Mouse (Mus musculus) forebrain, embryonic 14.5 days (tissue): ENCODE results near the gene Ces1a. TPM values are rescaled to one million over a fixed set of nuclear protein-coding genes. Genes with fewer than 3 reads are reported as not detected.
A peak's percentile ranks its signal among the peaks of the same experiment; 100 is the strongest.

ENCODE experiments used
- ATAC-seq: fragments of 200-750 bp; cut with Nextera tagmentation; 2 replicates; pipeline ENCODE4 v1.8.0; 2017; ENCODE audit warnings: mild to moderate bottlenecking, moderate library complexity
- DNase-seq: peaks from one replicate; pipeline ENCODE4 v3.0.0-alpha.2; 2015; ENCODE audit warnings: low spot score
- H3K27ac ChIP-seq: fragments of 300-500 bp; sonication (generic); 2 replicates; pipeline ENCODE4 v1.5.1; 2014; ENCODE audit warnings: low read depth, mild to moderate bottlenecking, control low read depth, low read length, moderate library complexity
- H3K27me3 ChIP-seq: fragments of 300-500 bp; sonication (generic); replicated peaks from 2 replicates; pipeline ENCODE4 v1.6.1; 2014; ENCODE audit warnings: low read length, control low read depth, mixed read lengths; ENCODE audit not compliant: control insufficient read depth, insufficient read depth
- H3K36me3 ChIP-seq: fragments of 300-500 bp; sonication (generic); 2 replicates; pipeline ENCODE4 v1.6.1; 2014; ENCODE audit warnings: low read length, control low read depth; ENCODE audit not compliant: control insufficient read depth, insufficient read depth
- H3K4me1 ChIP-seq: fragments of 300-500 bp; sonication (generic); 2 replicates; pipeline ENCODE4 v1.6.1; 2014; ENCODE audit warnings: antibody characterized with exemption, low read length, control low read depth; ENCODE audit not compliant: control insufficient read depth, insufficient read depth
- H3K4me2 ChIP-seq: fragments of 300-500 bp; sonication (generic); 2 replicates; pipeline ENCODE4 v1.6.1; 2014; ENCODE audit warnings: mild to moderate bottlenecking, control low read depth, low read length
- H3K4me3 ChIP-seq: fragments of 300-500 bp; sonication (generic); 2 replicates; pipeline ENCODE4 v1.5.1; 2014; ENCODE audit warnings: low read depth, low read length, control low read depth
- H3K9ac ChIP-seq: fragments of 300-500 bp; sonication (generic); 2 replicates; pipeline ENCODE4 v1.6.1; 2014; ENCODE audit warnings: mild to moderate bottlenecking, low read length, control low read depth, moderate library complexity
- H3K9me3 ChIP-seq: fragments of 300-500 bp; sonication (generic); replicated peaks from 2 replicates; pipeline ENCODE4 v1.6.1; 2016; ENCODE audit warnings: low read length, control low read depth, mixed read lengths; ENCODE audit not compliant: control insufficient read depth
- WGBS: fragments of 180-500 bp; shearing (Covaris S2); extraction: QIAGEN DNeasy Blood & Tissue Kit; methylation state at CpG from one replicate; pipeline ENCODE4 v1.1.7; 2014; 5-methylcytosine and 5-hydroxymethylcytosine counted together
- polyA plus RNA-seq: library from polyadenylated mRNA; unstranded; fragments of >200 nt; fragmentation: Nextera tagmentation; extraction: Ambion mirVana; gene quantifications from 2 replicates; pipeline ENCODE4 v1.2.1, GENCODE M21; 2014

The Ces1a gene
- not detected in 2 replicates for polyA plus RNA-seq

- WGBS: 89% methylated on average over 3 of the region's 3 CpGs
- Histone ChIP-seq H3K9me3 (no peaks in the 10 kb centered on the region), H3K36me3 (no peaks in the 10 kb centered on the region), H3K4me2 (no peak within 1 kb of the TSS), H3K4me1 (no peaks in the 10 kb centered on the region), H3K27me3 (no peaks in the 10 kb centered on the region), H3K27ac (no peak within 1 kb of the TSS), H3K4me3 (no peak within 1 kb of the TSS), H3K9ac (no peak within 1 kb of the TSS)
- ATAC-seq (no peak), DNase-seq (no peak)
Observed at GRCm38 (mm10) chr8:93048092-93048491, at the start of gene Ces1a. TSS of gene Ces1a (minus strand) at chr8:93048192.

GRCm38 (mm10) chr8:93095376-93095775 lies 47.4 kb upstream of the Ces1a start:
- H3K36me3 ChIP-seq: no peaks in the 10 kb centered on the region
- ATAC-seq (no peak), DNase-seq (peak; percentile 73)
- H3K4me3 ChIP-seq: no peak overlapping the region
- H3K9ac ChIP-seq: no peak overlapping the region
- H3K27ac ChIP-seq: no peak overlapping the region
- H3K4me1 ChIP-seq: no peaks in the 10 kb centered on the region
- H3K4me2 ChIP-seq: no peak overlapping the region
- no peaks in the 10 kb centered on the region for H3K27me3 ChIP-seq
- H3K9me3 ChIP-seq: no peaks in the 10 kb centered on the region

DNA sequence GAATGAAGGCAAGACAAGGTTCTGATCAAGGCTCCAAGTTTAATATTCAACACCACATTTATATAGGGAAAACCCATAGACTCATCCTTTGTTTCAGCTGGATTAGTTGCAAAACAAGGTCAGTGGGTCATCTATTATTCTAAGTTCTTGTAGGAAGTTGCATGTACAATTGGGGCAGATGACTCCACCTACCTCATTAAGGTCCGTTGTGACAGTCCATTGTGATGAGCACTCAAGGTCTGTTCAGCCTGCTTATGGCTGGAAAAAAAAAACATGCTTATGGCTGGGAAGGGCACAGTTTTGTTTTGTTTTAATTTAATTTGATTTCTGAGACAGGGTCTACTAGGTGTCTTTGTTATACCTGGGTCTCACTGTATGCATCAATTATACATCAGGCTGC lies 43.3 kb upstream of the Ces1a start:
- Histone ChIP-seq H3K9me3 (no peaks in the 10 kb centered on the region), H3K4me2 (no peak overlapping the region), H3K36me3 (no peaks in the 10 kb centered on the region), H3K4me1 (no peaks in the 10 kb centered on the region), H3K27ac (no peak overlapping the region), H3K4me3 (no peak overlapping the region), H3K9ac (no peak overlapping the region), H3K27me3 (no peaks in the 10 kb centered on the region)
- ATAC-seq (no peak), DNase-seq (no peak)
- 58% methylated on average over 1 of the region's 1 CpGs for WGBS

- WGBS: 5% methylated on average over 2 of the region's 2 CpGs
- H3K4me2 ChIP-seq: no peak overlapping the region
- DNase-seq (peak; percentile 21), ATAC-seq (peak; percentile 62; the same call in 1 of the 2 replicates)
- H3K27ac ChIP-seq: no peak overlapping the region
- H3K4me3 ChIP-seq: no peak overlapping the region
- H3K27me3 ChIP-seq: no peaks in the 10 kb centered on the region
- no peaks in the 10 kb centered on the region for H3K9me3 ChIP-seq
- no peak overlapping the region for H3K9ac ChIP-seq
- H3K4me1 ChIP-seq: no peaks in the 10 kb centered on the region
- H3K36me3 ChIP-seq: no peaks in the 10 kb centered on the region
Observed at GRCm38 (mm10) chr8:93088686-93089122, 40.7 kb upstream of the Ces1a start.

GRCm38 (mm10) chr8:93088193-93088592 lies 40.2 kb upstream of the Ces1a start:
- no peaks in the 10 kb centered on the region for H3K27me3 ChIP-seq
- H3K36me3 ChIP-seq: no peaks in the 10 kb centered on the region
- 25% methylated on average over 7 of the region's 7 CpGs for WGBS
- no peak overlapping the region for H3K27ac ChIP-seq
- no peaks in the 10 kb centered on the region for H3K9me3 ChIP-seq
- no peak overlapping the region for H3K4me3 ChIP-seq
- peak overlapping the region; percentile 25; the same call in 1 of the 2 replicates for H3K9ac ChIP-seq
- no peak for DNase-seq
- H3K4me2 ChIP-seq: no peak overlapping the region
- H3K4me1 ChIP-seq: no peaks in the 10 kb centered on the region
- ATAC-seq: no peak

DNA sequence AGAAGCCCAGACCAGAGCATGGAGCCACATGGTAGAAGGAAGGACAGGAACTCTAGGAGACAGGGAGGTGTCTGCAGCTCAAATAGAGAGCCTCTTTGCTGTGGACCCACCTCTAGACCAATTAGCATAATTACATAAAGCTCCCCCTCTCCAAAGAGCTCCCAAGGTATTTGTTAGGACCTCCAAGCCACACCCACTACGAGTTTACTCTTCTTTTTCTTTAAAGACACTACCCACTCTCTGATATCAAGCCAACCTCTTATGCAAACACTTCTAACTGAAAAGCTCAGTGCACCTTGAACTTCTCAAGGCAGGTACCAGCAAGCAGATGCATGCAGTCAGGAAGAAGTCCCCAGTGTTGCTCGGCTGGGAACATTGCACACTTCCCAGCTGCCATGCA lies 31.9 kb upstream of the Ces1a start, which contains the start of gene Ces1b:
TSS of gene Ces1b (minus strand) at position 131 of the 400 bp plus-strand sequence.
- Histone ChIP-seq H3K36me3 (no peaks in the 10 kb centered on the region), H3K4me3 (no peak within 1 kb of the TSS), H3K27ac (no peak within 1 kb of the TSS), H3K4me2 (no peak within 1 kb of the TSS), H3K4me1 (no peaks in the 10 kb centered on the region), H3K9me3 (no peaks in the 10 kb centered on the region), H3K27me3 (no peaks in the 10 kb centered on the region), H3K9ac (no peak within 1 kb of the TSS)
- ATAC-seq: no peak
- WGBS: 70% methylated on average over 2 of the region's 2 CpGs
- DNase-seq: no peak

DNA sequence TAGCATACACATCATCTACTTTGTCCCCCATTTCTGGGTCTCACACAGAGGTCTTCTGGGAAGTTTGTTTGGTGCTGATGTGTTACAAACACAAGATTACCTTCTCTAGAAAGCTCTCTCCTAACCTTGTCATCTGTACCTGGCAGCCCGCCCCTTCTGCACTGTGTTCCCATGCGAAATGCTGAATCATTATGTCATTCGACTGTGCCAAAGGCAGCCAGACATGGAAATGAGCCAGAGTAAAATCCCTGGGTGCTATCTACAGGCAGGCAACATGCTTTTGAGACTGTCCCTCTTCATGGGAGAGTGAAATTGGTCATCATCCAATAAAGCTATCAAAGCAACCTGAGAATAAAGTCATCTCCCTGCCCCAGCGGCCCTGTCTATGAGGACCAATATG lies 27.3 kb upstream of the Ces1a start:
- H3K4me2 ChIP-seq: no peak overlapping the region
- H3K4me1 ChIP-seq: no peaks in the 10 kb centered on the region
- no peak overlapping the region for H3K9ac ChIP-seq
- no peak overlapping the region for H3K4me3 ChIP-seq
- DNase-seq (no peak), ATAC-seq (no peak)
- no peaks in the 10 kb centered on the region for H3K27me3 ChIP-seq
- no peaks in the 10 kb centered on the region for H3K9me3 ChIP-seq
- H3K27ac ChIP-seq: no peak overlapping the region
- no peaks in the 10 kb centered on the region for H3K36me3 ChIP-seq
- WGBS: 87% methylated on average over 4 of the region's 4 CpGs

DNA sequence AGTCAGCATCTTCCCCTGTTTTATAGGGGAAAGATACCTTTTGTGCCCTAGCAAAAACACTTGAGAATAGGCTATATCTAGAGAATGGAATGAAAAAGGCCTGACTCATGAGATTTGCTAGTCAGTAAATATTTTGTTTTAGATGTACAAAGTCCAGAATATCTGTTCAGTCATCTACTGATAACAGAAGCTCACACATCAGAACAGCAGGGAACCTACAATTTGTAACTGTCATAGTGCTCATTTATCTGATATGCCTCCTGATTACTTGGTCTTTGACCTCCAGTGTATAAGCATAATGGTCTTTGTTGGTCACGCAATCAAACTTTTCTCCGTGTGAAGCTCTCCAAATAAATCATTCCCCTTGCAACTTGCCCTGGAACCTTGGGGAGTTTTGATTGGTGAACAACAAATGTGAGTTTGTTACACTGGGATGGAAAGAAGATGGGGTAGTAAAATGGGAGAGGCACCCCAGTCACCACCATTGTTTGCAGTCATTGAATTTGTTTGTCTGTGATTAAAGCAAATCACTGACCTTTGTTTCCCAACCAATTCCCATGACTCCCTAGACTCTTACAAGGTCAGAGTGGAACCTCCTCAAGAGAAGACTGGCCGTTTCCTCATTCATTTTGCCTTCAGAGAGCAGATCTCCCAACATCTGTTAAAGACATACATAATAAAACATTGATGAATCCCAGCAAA lies 15.6 kb upstream of the Ces1a start:
- ATAC-seq: no peak
- Histone ChIP-seq H3K27me3 (no peaks in the 10 kb centered on the region), H3K4me1 (no peaks in the 10 kb centered on the region), H3K4me3 (no peak overlapping the region), H3K36me3 (no peaks in the 10 kb centered on the region), H3K9me3 (no peaks in the 10 kb centered on the region), H3K27ac (no peak overlapping the region), H3K9ac (no peak overlapping the region), H3K4me2 (no peak overlapping the region)
- DNase-seq: no peak
- 72% methylated on average over 3 of the region's 3 CpGs for WGBS

DNA sequence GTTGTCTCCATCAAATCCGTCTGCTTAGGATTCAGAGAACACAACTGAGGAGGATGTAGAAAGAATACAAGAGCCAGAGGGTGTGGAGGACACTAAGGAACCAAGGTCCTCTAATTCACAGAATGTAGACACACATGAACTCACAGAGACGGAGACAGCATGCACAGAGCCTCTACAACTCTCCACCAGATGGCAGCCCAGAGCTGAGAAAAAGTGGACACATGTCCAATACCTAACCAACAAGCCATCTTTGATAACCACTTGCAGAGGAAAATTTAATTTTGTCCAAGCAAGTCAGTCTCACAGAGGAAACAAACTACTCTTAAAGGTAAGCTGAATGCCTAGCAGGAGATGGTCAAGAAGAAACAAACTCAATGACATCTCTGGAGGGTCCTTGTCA lies 11.2 kb upstream of the Ces1a start:
- peak; percentile 79 for DNase-seq
- no peaks in the 10 kb centered on the region for H3K36me3 ChIP-seq
- H3K9me3 ChIP-seq: no peaks in the 10 kb centered on the region
- no peak overlapping the region for H3K9ac ChIP-seq
- H3K4me2 ChIP-seq: no peak overlapping the region
- no peak overlapping the region for H3K27ac ChIP-seq
- H3K4me3 ChIP-seq: no peak overlapping the region
- WGBS: 23% methylated on average over 2 of the region's 2 CpGs
- ATAC-seq: no peak
- no peaks in the 10 kb centered on the region for H3K27me3 ChIP-seq
- no peaks in the 10 kb centered on the region for H3K4me1 ChIP-seq
